Mouse (Mus musculus) limb, embryonic 14.5 days (tissue): ENCODE results near the gene Med13l. TPM values are rescaled to one million over a fixed set of nuclear protein-coding genes. Genes with fewer than 3 reads are reported as not detected.

Experiments used
- ATAC-seq: fragments of 200-750 bp; cut with Nextera tagmentation; 2 replicates; pipeline ENCODE4 v1.8.0; 2017; ENCODE audit warnings: low read depth, moderate number of reproducible peaks, moderate TSS enrichment; ENCODE audit not compliant: low FRiP score
- DNase-seq: peaks from one replicate; pipeline ENCODE4 v3.0.0-alpha.2; 2015; ENCODE audit warnings: low spot score
- H3K27ac ChIP-seq: fragments of 300-500 bp; sonication (generic); replicated peaks from 2 replicates; pipeline ENCODE4 v1.5.1; 2014; ENCODE audit warnings: low read depth, mild to moderate bottlenecking, low read length, moderate library complexity, mixed read lengths
- H3K27me3 ChIP-seq: fragments of 300-500 bp; sonication (generic); 2 replicates; pipeline ENCODE4 v1.6.1; 2014; ENCODE audit warnings: low read length, mixed read lengths; ENCODE audit not compliant: control insufficient read depth, insufficient read depth
- H3K36me3 ChIP-seq: fragments of 300-500 bp; sonication (generic); 2 replicates; pipeline ENCODE4 v1.6.1; 2014; ENCODE audit warnings: mild to moderate bottlenecking, low read length, moderate library complexity, mixed read lengths; ENCODE audit not compliant: control insufficient read depth, insufficient read depth
- H3K4me1 ChIP-seq: fragments of 300-500 bp; sonication (generic); 2 replicates; pipeline ENCODE4 v1.6.1; 2014; ENCODE audit warnings: antibody characterized with exemption, low read length, mixed read lengths; ENCODE audit not compliant: control insufficient read depth, insufficient read depth
- H3K4me2 ChIP-seq: fragments of 300-500 bp; sonication (generic); replicated peaks from 2 replicates; pipeline ENCODE4 v1.6.1; 2014; ENCODE audit warnings: low read depth, mild to moderate bottlenecking, low read length, moderate library complexity; ENCODE audit not compliant: severe bottlenecking
- H3K4me3 ChIP-seq: fragments of 300-500 bp; sonication (generic); replicated peaks from 2 replicates; pipeline ENCODE4 v1.5.1; 2014; ENCODE audit warnings: low read length
- H3K9ac ChIP-seq: fragments of 300-500 bp; sonication (generic); 2 replicates; pipeline ENCODE4 v1.6.1; 2014; ENCODE audit warnings: mild to moderate bottlenecking, low read depth, low read length, moderate library complexity; ENCODE audit not compliant: severe bottlenecking
- H3K9me3 ChIP-seq: fragments of 300-500 bp; sonication (generic); 2 replicates; pipeline ENCODE4 v1.6.1; 2016; ENCODE audit warnings: low read length; ENCODE audit not compliant: control insufficient read depth
- POLR2A ChIP-seq: fragments of 200-500 bp; IDR thresholded peaks from 2 replicates; pipeline ENCODE4 v1.8.0; 2012; ENCODE audit warnings: inconsistent platforms, mild to moderate bottlenecking, moderate library complexity, borderline replicate concordance; ENCODE audit not compliant: insufficient read depth, insufficient read length; ENCODE audit errors: extremely low read depth
- WGBS: fragments of 180-500 bp; shearing (Covaris S2); extraction: QIAGEN DNeasy Blood & Tissue Kit; methylation state at CpG from one replicate; pipeline ENCODE4 v1.1.7; 2014; 5-methylcytosine and 5-hydroxymethylcytosine counted together
- polyA plus RNA-seq, 2 experiments: library from polyadenylated mRNA; depleted of rRNA in 1 of 2; stranded (reverse) in 1 of 2; unstranded in 1 of 2; fragments of >200 nt; fragmentation: Nextera tagmentation in 1 of 2; extraction: Ambion mirVana in 1 of 2; gene quantifications; 2 replicates each; pipeline versions ENCODE4 v1.2.1 to v1.2.3; 2012 to 2014

The Med13l gene
- polyA plus RNA-seq, 2 experiments: 17.8 to 19.8 TPM

DNA sequence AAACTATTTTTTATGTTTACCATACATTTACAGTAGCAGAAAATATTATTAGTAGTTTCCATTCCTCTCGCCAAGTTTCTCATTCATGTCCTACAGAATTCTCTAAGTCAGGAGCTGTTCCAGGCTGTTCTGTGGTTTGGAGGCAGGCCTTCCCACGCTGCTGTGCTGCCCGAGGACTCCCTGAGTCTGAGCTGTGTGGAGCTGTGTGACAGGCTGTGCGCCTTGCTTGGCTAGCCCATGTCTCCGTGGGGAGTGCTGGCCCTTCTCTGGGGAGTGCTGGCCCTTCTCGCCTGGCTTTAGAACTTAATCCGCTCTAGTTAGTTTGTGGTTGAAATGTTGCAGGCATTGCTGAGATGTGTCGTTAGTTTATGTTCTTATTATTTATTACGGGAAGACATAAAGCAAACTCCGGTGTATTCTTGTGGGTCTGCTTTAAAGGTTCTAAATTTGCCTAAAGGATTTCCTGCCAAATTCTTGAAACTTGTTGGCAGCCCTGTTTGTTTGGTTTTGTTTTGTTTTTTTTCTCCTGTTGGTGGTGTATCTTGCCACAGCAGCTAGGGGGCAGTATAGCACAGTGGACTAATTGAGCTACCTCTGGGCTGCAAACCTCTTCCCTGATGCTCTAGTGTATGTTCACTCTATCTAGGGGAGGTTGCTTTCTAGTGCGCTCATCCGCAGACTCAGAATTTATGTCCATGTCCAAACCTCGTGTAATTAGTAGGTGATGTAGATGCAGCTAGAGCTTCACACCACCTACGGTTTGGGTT lies 34.2 kb downstream of the Med13l start:
- WGBS: 61% methylated on average over 14 of the region's 14 CpGs
- no peak for TF ChIP-seq POLR2A
- peaks cover 8% of the 10 kb centered on the region; the same call in 1 of the 2 replicates for H3K36me3 ChIP-seq
- no peaks in the 10 kb centered on the region for H3K27me3 ChIP-seq
- DNase-seq: peak; percentile 38
- H3K4me1 ChIP-seq: peaks cover 28% of the 10 kb centered on the region
- H3K9me3 ChIP-seq: no peaks in the 10 kb centered on the region
- 0 out of 2 replicates have a peak overlapping the region, but pooled peaks have one; percentile 33 for H3K27ac ChIP-seq
- H3K9ac ChIP-seq: no peak overlapping the region
- H3K4me3 ChIP-seq: no peak overlapping the region
- ATAC-seq: no peak
- H3K4me2 ChIP-seq: no peak overlapping the region

DNA sequence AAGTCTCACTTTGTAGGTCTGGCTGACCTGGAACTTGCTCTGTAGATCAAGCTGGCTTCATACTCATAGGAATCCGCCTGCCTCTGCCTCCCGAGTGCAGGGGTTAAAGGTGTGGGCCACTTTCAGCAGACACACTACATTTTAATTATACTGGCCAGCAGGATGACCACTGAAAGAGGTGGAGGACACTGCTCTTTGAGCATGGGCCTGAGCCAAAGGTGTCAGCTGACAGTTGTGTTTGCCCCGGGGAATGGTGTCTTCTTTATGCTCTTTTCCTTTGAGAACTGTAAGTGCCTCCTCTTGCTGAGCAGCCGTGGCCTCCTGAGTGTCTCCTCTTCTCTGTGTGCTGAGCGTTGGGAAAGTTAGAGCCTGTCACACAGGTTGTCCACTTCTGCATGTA lies 35.4 kb downstream of the Med13l start:
- DNase-seq (no peak), ATAC-seq (no peak)
- no peak for TF ChIP-seq POLR2A
- Histone ChIP-seq H3K9me3 (no peaks in the 10 kb centered on the region), H3K4me2 (no peak overlapping the region), H3K9ac (no peak overlapping the region), H3K4me3 (no peak overlapping the region), H3K4me1 (peaks cover 28% of the 10 kb centered on the region), H3K27me3 (no peaks in the 10 kb centered on the region), H3K27ac (no peak overlapping the region), H3K36me3 (peaks cover 8% of the 10 kb centered on the region; the same call in 1 of the 2 replicates)
- 79% methylated on average over 5 of the region's 5 CpGs for WGBS

DNA sequence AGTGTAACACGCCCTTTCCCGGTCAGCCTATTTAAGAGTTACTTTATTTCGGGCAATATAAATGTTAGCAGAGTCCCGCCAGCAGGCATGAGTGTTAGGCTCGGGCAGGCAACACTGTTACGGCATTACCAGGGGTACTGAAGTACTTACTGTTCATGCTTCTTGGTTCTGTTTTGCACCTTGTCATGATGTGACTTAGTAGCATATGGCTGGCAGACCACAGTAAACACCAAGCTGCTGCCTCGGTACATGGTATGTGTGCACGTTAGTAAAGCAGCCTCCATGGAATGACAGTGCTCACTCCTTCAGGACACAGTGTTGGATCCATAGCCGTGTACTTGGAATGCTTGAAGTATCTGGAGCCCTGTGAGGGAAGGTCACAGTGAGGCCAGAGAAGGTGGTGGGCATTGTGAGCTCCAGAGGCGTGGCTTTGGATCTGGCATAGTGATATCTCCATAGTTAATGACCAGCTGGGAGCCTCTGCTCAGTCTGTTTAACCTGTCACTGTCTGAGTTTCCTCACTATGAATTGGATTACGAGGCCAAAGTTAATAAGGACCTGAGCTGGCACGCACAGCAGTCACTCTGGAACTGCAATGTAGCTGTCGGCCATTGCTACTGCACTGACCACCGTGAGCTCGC lies 36.1 kb downstream of the Med13l start:
- no peaks in the 10 kb centered on the region for H3K27me3 ChIP-seq
- no peak overlapping the region for H3K4me2 ChIP-seq
- H3K4me3 ChIP-seq: no peak overlapping the region
- DNase-seq (no peak), ATAC-seq (no peak)
- no peaks in the 10 kb centered on the region for H3K9me3 ChIP-seq
- H3K9ac ChIP-seq: no peak overlapping the region
- no peak for TF ChIP-seq POLR2A
- H3K4me1 ChIP-seq: peaks cover 21% of the 10 kb centered on the region
- peaks cover 8% of the 10 kb centered on the region; the same call in 1 of the 2 replicates for H3K36me3 ChIP-seq
- 69% methylated on average over 15 of the region's 15 CpGs for WGBS
- H3K27ac ChIP-seq: no peak overlapping the region

DNA sequence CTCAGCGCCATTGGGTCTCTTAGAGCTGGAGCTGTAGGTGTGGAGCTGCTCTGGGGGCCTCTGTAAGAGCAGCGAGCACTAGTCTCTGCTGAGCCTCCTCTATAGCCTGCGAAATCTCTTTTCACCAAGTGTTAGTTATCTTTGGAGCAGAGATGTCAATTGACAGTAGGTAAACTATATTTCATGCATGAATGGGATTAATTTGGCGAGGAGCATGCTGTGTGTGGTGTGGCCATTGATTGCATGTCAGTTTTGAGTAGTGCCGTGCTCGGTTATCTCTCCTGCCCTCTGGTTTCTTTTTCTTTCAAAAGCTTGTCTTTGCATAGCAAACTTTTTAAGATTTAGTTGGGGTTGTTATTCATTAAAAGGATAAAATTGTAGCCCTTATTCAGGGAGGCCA lies 38.1 kb downstream of the Med13l start:
- ATAC-seq: no peak
- Histone ChIP-seq H3K36me3 (peaks cover 14% of the 10 kb centered on the region; the same call in 1 of the 2 replicates), H3K9me3 (no peaks in the 10 kb centered on the region), H3K4me3 (no peak overlapping the region), H3K9ac (no peak overlapping the region), H3K27ac (no peak overlapping the region), H3K27me3 (no peaks in the 10 kb centered on the region), H3K4me2 (no peak overlapping the region), H3K4me1 (peaks cover 19% of the 10 kb centered on the region)
- TF ChIP-seq POLR2A: no peak
- no peak for DNase-seq
- 85% methylated on average over 6 of the region's 6 CpGs for WGBS

DNA sequence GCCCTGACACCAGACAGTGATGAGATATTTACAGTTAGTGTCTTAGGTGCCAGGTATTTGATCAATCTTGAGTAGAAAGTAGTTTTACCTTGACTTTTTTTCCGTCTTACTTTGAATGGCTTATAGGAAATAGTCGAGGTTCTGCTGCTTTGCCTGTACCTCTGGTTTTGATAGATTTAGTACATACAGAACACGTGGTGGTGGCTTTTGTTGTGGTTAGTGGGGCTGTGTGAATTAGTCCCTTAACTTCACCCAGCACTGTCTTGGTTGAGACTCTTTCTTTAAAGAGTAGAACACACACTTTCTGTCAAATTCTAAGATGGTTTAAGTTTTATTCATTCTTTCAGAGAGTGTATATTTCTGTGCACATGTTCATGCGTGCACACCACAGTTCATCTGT lies 41.0 kb downstream of the Med13l start:
- no peak for ATAC-seq
- no peak overlapping the region for H3K27ac ChIP-seq
- H3K27me3 ChIP-seq: no peaks in the 10 kb centered on the region
- TF ChIP-seq POLR2A: no peak
- no peaks in the 10 kb centered on the region for H3K9me3 ChIP-seq
- no peak overlapping the region for H3K9ac ChIP-seq
- 50% methylated on average over 4 of the region's 4 CpGs for WGBS
- no peak overlapping the region for H3K4me2 ChIP-seq
- H3K4me3 ChIP-seq: no peak overlapping the region
- H3K36me3 ChIP-seq: peaks cover 9% of the 10 kb centered on the region; the same call in 1 of the 2 replicates
- H3K4me1 ChIP-seq: peaks cover 23% of the 10 kb centered on the region
- no peak for DNase-seq
